Mouse (Mus musculus) CH12.LX (cell line): Measurements from ENCODE around the gene Rps23.

Experiments used
- CHD2 ChIP-seq: IDR thresholded peaks from 2 replicates; pipeline ENCODE4 v1.6.1; 2011; ENCODE audit warnings: low read length, improper control_type of control experiment
- TBP ChIP-seq: conservative IDR thresholded peaks from 2 replicates; pipeline ENCODE4 v1.6.1; 2011; ENCODE audit warnings: low read depth, low read length, improper control_type of control experiment

DNA sequence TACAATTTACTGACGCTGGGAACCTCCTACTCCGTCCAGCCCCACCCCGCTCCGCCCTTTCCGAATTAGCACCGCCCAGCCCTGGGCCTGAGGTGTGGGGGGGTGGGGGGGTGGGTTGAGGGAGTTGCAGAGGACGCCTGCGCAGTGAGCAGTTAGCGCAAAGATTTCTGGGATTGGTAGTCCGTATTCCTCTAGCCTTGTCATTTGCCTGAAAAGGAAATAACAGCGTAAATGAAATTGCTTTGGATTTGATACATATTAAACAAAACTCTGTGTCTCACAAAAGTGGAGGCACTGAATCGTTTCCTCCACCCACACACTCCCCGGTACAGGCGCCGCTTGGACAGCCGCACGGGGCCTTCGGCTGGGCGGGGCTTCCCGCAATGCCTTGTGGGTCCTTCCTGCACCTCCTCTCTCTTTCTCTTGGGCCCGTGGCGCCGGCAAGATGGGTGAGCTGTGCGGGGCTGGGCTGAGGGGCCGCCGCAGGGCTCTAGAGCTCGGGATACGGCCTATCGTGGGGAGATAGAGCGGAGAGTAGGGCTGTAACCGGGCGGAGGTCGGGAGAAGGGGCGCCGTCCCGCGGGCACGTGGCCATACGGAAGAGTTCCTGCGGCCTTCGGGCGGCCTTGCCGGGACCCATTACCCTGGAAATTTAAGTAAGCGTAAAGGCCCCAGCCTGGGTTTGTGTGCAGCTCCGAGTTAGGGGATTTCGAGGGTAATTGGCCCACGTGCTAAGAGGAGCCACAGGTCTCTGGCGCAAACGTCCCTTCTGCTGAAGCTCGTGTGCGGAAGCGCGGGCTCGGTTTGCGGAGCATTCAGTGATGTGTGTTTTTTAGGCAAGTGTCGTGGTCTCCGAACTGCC lies at the start of gene Rps23:
- TF ChIP-seq CHD2 (0 out of 2 replicates have a peak, but pooled peaks have one; percentile 38), TBP (peak; percentile 92)
